Mouse (Mus musculus) MEL-GATA-1-ER (cell line): ENCODE data around the gene Ren1.

Source experiments
- DNase-seq: peaks from one replicate; pipeline ENCODE4 v3.0.0-alpha.2; 2012; ENCODE audit warnings: low read depth; ENCODE audit errors: extremely low read depth

The Ren1 gene

GRCm38 (mm10) chr1:133344357-133344756 lies 6.0 kb upstream of the Ren1 start:
- no peak for DNase-seq

DNA sequence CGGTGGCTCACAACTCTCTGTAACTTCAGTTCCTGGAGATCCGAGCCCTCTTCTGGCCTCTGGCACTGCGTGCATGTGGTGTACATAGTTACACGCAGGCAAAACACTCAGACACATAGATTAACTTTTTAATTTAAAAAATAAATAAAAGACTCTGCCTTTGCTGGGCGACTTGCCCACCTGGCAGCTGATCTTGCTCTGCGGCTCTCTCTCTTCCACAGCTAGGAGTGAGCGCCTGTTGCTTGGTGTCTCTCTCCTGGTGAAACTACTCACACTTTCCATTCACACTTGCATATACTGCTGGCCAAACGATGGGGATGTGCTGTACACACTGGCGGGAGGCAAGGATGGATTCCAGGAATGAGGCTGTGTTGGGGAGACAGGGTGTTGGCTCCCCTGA lies 3.8 kb upstream of the Ren1 start:
- DNase-seq, result no peak

DNA sequence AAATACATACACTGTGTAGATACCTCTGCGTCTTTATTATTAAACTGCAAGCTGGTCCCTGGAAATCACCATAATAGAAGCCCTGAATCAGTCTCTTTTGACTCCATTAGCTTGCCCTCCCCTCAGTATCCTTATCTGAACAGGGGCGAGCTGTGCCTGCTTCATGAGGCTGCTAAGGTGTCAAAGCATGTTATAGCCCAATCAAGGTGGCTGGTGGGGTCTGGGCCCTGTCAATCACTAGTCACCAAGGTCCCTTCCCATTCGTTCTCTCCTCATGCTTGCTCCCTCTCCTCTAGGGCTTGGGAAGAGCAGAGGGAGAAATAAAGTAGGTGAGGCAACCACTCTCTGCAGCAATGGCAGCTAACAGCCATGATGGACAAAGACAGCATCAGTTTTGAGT lies 3.1 kb upstream of the Ren1 start:
- no peak for DNase-seq

DNA sequence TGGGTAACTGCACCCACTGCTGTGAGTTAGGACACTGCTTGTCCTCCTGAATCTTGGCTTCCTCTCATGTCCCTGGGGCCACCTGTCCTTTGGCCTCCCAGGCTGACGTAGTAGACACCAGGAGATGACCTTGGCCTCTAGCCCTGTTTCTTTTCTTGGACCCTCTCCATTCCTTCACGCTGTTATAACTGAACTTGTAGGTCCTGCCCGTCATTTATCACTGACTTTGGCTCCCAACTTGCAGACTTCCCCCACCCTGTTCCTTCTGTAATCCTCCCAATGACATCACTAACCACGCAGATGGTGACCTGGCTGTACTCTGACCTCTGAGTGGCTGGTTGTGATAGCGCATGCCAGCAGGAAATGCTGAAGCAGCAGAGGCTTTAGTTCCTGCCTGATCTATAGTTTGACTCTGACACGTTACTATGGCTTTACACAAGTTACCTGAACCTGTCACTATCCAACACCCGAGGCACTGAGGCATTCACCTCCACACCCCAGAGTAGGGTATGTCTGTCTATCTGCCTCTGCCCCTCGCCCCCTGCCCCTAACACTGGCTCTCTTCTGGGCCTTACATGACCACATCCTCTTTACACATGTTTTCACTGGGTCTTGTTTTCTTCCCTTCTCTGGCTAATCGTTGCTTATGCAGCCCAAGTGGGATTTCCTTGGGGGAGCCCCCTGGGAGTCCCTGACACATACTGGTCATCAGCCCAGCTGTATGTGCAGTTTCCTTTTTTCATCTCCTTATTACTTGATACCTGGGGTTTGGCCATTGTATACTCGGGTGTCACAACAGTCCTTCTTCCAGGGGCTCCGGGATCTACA lies 2.4 kb upstream of the Ren1 start:
- no peak for DNase-seq

DNA sequence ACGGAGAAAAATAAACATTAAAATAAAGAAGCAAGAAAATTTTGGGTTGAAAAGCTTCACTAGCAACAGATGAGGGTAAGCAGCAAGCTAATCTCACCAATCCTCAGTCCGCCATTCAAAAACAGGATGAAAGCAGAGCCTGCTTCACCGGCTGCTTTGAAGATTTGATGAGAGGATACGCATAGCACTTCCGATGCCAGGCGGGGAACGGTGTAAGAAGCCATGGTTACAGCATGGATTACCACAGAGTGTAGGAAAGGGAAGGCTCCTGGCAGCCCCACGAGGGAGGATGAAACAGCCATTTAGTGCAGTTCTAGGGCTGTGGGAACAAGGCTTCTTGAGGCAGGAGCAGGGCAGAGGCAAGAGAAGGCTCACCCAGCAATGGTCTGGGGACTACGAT lies 1.5 kb downstream of the Ren1 start:
- no peak for DNase-seq

DNA sequence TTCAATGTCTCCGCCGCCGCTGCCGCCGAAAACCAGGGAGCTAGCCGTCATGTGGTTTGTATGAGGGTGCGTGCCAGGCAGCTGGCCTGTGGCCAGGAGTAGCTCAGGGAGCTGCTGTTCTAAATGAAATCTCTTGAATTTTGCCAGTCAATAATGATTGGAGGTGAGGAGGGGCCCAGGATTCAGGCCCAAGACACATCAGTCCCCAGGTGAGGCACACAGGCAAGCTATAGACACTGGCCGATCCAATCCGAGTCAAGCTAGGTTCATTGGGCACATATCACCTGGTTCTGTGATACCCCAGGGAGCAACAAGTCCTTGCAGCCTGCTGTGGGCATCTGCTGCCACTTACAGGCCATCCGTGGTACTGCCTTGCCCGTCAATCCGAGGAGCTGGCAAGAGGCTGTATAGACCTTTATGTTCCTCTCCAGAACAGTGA lies 3.1 kb downstream of the Ren1 start:
- DNase-seq, result peak; percentile 67

- DNase-seq, result no peak
Observed at GRCm38 (mm10) chr1:133355469-133355868, 5.2 kb downstream of the Ren1 start.

- DNase-seq, result no peak
Observed at GRCm38 (mm10) chr1:133355912-133356311, 5.6 kb downstream of the Ren1 start.

DNA sequence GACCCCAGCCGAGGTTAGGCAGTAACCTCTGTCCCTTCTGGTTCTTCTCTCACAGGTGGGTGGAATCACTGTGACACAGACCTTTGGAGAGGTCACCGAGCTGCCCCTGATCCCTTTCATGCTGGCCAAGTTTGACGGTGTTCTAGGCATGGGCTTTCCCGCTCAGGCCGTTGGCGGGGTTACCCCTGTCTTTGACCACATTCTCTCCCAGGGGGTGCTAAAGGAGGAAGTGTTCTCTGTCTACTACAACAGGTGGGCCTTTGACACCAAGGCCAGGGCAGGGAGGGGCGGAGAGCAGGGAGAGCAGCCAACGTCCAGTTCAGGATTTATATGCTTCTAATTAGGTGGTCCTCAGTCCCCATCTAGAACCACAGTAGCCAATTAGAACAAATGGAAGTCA lies 6.0 kb downstream of the Ren1 start:
- DNase-seq, result no peak

DNA sequence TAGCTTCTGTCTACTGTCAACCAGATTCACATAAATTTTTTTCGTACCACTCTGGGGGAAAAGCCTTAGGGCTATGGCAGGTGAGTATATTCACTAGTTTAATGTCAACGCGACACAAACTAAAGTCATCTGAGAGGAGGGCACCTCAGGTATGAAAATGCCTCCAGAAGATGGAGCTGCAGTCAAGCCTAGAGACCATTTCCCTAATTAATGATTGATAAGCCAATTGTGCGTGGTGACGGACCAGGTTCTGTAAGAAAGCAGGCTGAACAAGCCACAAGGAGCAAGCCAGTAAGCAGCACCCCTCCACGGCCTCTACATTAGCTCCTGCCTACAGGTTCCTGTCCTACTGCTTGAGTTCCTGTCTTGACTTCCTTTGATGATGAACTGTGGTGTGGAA lies 10.7 kb downstream of the Ren1 start:
- no peak for DNase-seq

GRCm38 (mm10) chr1:133362103-133362502 lies 11.8 kb downstream of the Ren1 start:
- no peak for DNase-seq

DNA sequence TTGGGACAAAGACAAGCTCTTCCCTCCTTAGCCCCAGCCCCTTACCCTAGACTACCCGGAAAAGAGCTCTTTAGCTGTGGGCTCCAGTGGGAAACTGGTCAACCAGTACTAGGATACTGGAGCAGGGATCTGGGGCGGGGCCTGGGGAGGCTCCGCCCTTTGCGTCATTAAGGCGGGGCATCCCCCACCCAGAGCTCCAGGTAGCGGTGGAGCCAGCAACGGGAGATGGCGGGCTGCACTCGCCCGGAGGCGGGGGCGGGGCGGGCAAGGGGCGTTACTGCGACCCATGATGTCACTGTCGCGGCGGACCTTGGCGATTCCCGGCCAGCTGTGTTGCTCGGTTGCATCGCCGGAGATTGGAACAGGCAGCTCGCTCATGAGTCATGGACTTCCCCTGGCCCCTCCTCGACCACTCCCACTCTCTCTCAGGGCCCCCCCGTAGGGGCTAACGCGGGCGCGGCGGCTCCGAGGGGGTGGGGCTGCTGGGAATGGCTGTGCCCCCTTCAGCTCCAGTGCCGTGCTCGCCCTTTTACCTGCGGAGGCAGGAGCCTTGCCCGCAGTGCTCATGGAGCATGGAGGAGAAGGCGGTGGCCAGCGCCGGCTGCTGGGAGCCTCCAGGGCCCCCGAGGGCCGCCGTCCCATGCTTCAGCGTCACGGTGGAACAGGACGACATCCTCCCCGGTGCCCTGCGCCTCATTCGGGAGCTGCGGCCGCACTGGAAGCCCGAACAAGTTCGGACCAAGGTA lies 13.1 kb downstream of the Ren1 start, which contains the start of gene Etnk2:
Gene Etnk2 (plus strand): TSS at position 297 of the 746 bp plus-strand sequence.
- DNase-seq, result peak; percentile 57

GRCm38 (mm10) chr1:133364022-133364630 lies 13.8 kb downstream of the Ren1 start:
- DNase-seq, result no peak

DNA sequence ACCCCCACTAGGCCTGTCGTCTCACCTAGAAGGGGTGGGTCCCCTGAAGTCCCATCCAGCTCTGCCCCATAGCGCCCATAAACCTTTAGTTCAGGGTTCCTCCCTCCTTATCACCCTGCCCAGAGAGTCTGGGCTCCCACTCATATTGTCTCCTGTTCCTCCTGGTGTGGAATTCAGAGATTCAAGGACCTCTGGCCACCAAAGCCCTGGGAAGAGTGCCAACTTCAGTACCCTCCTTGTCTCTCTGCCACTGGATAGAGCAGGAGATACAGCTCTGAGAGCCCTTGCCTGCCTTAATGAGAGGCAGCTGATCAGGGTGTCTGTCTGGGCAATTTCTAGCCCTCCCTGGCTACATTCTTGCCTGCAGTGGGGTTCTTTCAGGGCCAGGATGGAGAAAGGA lies 14.6 kb downstream of the Ren1 start:
- DNase-seq, result no peak

DNA sequence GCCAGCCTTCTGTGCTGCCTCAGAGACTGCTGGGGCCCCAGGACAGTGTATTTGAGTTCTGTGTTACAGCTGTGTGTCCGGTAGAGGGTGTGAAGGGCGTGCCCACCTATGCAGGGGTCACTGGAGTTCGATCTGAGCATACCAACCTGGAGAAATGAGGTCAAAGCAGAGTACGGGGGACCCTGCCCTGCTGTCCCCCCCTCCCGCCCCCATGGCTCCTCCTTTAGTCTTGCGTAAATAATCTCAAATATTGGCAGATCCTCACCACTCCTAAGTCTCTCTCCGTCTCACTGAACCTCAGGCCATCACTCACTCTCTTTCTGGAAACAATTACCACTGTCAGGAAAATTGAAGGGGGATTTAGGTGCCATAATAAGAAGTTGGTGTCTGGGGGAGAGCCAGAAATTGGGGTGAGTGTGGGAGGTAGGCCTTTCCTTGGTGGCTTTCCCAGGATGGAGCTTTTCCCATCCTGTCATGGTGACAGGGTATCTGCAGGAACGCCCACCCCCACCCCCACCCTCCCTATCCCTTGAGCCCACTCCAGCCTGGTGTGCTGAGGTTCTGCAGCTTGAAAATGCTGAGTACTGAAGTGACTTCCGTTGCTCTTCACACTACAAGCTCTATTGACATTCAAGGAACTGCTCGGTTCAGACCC lies 16.8 kb downstream of the Ren1 start:
- DNase-seq, result no peak

- DNase-seq, result no peak
Observed at GRCm38 (mm10) chr1:133367606-133368488, 17.5 kb downstream of the Ren1 start.

GRCm38 (mm10) chr1:133368644-133369043 lies 18.3 kb downstream of the Ren1 start:
- DNase-seq, result no peak

GRCm38 (mm10) chr1:133370352-133370751 lies 20.0 kb downstream of the Ren1 start:
- DNase-seq, result no peak

- DNase-seq, result no peak
Observed at GRCm38 (mm10) chr1:133371431-133371830, 21.1 kb downstream of the Ren1 start.

GRCm38 (mm10) chr1:133372113-133372512 lies 21.8 kb downstream of the Ren1 start:
- DNase-seq, result no peak
